In the genomic region with DNA sequence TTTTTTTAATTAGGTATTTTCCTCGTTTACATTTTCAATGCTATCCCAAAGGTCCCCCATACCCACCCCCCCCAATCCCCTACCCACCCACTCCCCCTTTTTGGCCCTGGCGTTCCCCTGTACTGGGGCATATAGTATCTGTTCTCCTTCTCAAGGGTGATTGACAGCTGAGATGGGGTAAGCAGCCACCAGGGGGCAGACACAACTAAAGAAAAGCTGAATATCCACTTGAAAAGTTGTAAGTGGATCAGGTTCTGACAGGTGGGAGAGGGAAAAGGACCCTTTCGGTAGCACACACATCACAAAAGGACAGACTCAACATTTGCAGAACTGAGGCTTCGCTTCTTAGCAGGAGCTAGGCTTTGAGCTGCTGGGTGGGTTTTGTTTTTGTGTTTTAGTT, we compare ENCODE assay signal across 8 mouse cellular contexts.
DNase-seq lines count a peak whose midpoint lies in the region; ATAC-seq and TF ChIP-seq lines count a peak whose summit lies in the region.
"Not testable (repeated sequence)": the region's sequence is repeated elsewhere in the genome, so short reads cannot be mapped to it uniquely, and the experiment has no call there.

No protein-coding gene starts in this region.

- not testable (repeated sequence) for H3K9me3 ChIP-seq in G1E (replicated peaks); forebrain, embryonic 14.5 days (replicated peaks; ENCODE audit: control insufficient read depth, low read length); hindbrain, embryonic 11.5 days (ENCODE audit: control insufficient read depth, low read length)

- DNase-seq in G1E (ENCODE audit: low spot score), result peak; percentile 58
- DNase-seq in c-Kit-positive CD71-negative TER-119-negative erythroid progenitor cells, embryonic 14.5 days (ENCODE audit: low read depth), result peak; percentile 44
- DNase-seq in forebrain, embryonic 14.5 days (ENCODE audit: low spot score), result peak; percentile 64
- peak; percentile 68 for DNase-seq in hindbrain, embryonic 11.5 days (ENCODE audit: low spot score)
- DNase-seq in layer of hippocampus, adult 8-10 months (ENCODE audit: low spot score in 2 of 2), result peak; percentile 19 to 64
- peak; percentile 48 for DNase-seq in lung, adult 2 months
- peak; percentile 56 for DNase-seq in ovary, postnatal 36 days (ENCODE audit: low spot score)
- DNase-seq in urinary bladder, postnatal 14 days (ENCODE audit: low spot score), result peak; percentile 52

- ATAC-seq in G1E (ENCODE audit: extremely low read depth, insufficient number of reproducible peaks, low FRiP score, poor library complexity, severe bottlenecking), result peak; percentile 36; the same call in 1 of the 2 replicates
- 0 out of 2 replicates have a peak, but pooled peaks have one; percentile 38 for ATAC-seq in forebrain, embryonic 14.5 days
- ATAC-seq in hindbrain, embryonic 11.5 days (ENCODE audit: low FRiP score), result not testable (repeated sequence)

- TF ChIP-seq CTCF in G1E (IDR thresholded peaks at IDR 0.05; ENCODE audit: low read depth, low read length), result 0 out of 2 replicates have a peak, but pooled peaks have one; percentile 12
- TF ChIP-seq CTCF in lung, adult 2 months (IDR thresholded peaks at IDR 0.05; ENCODE audit: insufficient read depth, low read length), result peak; percentile 41

- not testable (repeated sequence) for H3K4me2 ChIP-seq in forebrain, embryonic 14.5 days (ENCODE audit: low read length); hindbrain, embryonic 11.5 days (replicated peaks; ENCODE audit: low read depth, low read length)

- H3K4me1 ChIP-seq in G1E (ENCODE audit: insufficient read depth, low read depth, low read length), result peaks cover 46% of the 10 kb centered on the region
- not testable (repeated sequence) for H3K4me1 ChIP-seq in forebrain, embryonic 14.5 days (ENCODE audit: control insufficient read depth, insufficient read depth, low read length); hindbrain, embryonic 11.5 days (replicated peaks; ENCODE audit: control insufficient read depth, insufficient read depth, low read length); lung, adult 2 months (ENCODE audit: control insufficient read depth, insufficient read depth, low read length)

- not testable (repeated sequence) for H3K36me3 ChIP-seq in G1E (replicated peaks); forebrain, embryonic 14.5 days (ENCODE audit: control insufficient read depth, insufficient read depth, low read length); hindbrain, embryonic 11.5 days (ENCODE audit: control insufficient read depth, insufficient read depth, low read length)

- not testable (repeated sequence) for H3K4me3 ChIP-seq in G1E (ENCODE audit: low read depth, low read length); forebrain, embryonic 14.5 days (ENCODE audit: low read depth, low read length); hindbrain, embryonic 11.5 days (ENCODE audit: low read depth, low read length); lung, adult 2 months (replicated peaks; ENCODE audit: extremely low read depth, low read depth, low read length)

- H3K9ac ChIP-seq in forebrain, embryonic 14.5 days (ENCODE audit: low read length); hindbrain, embryonic 11.5 days (ENCODE audit: low read depth, low read length): not testable (repeated sequence)

- H3K27ac ChIP-seq in forebrain, embryonic 14.5 days (ENCODE audit: low read depth, low read length); hindbrain, embryonic 11.5 days (ENCODE audit: low read depth, low read length): not testable (repeated sequence)

- not testable (repeated sequence) for H3K27me3 ChIP-seq in G1E (ENCODE audit: insufficient read depth, low read length); forebrain, embryonic 14.5 days (replicated peaks; ENCODE audit: control insufficient read depth, insufficient read depth, low read length); hindbrain, embryonic 11.5 days (ENCODE audit: control insufficient read depth, insufficient read depth, low read length)

- not testable (repeated sequence) for TF ChIP-seq POLR2A in lung, adult 2 months (IDR thresholded peaks at IDR 0.05; ENCODE audit: borderline replicate concordance, extremely low read depth, low read depth, low read length)

- WGBS in forebrain, embryonic 14.5 days, result 26% methylated on average over 4 of the region's 4 CpGs
- 38% methylated on average over 4 of the region's 4 CpGs for WGBS in hindbrain, embryonic 11.5 days
- 50% methylated on average over 4 of the region's 4 CpGs for WGBS in lung, adult 2 months
